Mouse (Mus musculus) spleen, postnatal 14 days (tissue): Measurements from ENCODE around the gene Atp8b5.
A peak's percentile ranks its signal among the peaks of the same experiment; 100 is the strongest.

ENCODE experiments used
- DNase-seq, 2 experiments: peaks; one replicate each; pipeline ENCODE4 v3.0.0; 2021 to 2022; ENCODE audit warnings: low spot score in 2 of 2

Atp8b5 gene

GRCm38 (mm10) chr4:43322336-43322735, 55.4 kb downstream of the Atp8b5 start:
- DNase-seq = no peak

DNA sequence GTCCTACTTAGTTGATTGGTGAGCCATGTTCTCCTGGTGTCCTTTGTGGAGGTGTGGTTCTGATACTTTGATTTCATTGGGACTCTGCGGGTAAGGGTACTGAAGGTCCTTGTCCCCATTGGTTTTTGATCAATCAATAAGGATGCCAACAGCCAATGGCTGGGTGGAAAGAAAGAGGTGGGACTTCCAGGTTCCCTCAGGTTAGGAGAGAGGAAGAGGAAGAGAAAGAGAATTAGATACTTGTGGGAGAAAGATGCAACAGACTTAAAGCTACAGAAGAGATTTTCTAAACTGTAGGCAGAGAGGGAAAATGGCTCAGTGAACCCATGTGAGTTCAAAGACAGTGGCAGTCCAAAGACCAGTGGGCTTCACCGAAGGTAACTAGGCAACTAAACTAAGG, 60.2 kb downstream of the Atp8b5 start:
- no peak for DNase-seq

- DNase-seq = no peak
These were observed 67.8 kb downstream of the Atp8b5 start for GRCm38 (mm10) chr4:43334771-43335170.

- DNase-seq = no peak
These were observed 69.2 kb downstream of the Atp8b5 start for GRCm38 (mm10) chr4:43336176-43336575.

GRCm38 (mm10) chr4:43340096-43340804, 73.3 kb downstream of the Atp8b5 start:
- DNase-seq = no peak

GRCm38 (mm10) chr4:43341276-43341891, 74.4 kb downstream of the Atp8b5 start:
- DNase-seq = no peak

GRCm38 (mm10) chr4:43342443-43342842, 75.5 kb downstream of the Atp8b5 start:
- no peak for DNase-seq

GRCm38 (mm10) chr4:43344932-43345331, 78.0 kb downstream of the Atp8b5 start:
- DNase-seq = no peak

DNA sequence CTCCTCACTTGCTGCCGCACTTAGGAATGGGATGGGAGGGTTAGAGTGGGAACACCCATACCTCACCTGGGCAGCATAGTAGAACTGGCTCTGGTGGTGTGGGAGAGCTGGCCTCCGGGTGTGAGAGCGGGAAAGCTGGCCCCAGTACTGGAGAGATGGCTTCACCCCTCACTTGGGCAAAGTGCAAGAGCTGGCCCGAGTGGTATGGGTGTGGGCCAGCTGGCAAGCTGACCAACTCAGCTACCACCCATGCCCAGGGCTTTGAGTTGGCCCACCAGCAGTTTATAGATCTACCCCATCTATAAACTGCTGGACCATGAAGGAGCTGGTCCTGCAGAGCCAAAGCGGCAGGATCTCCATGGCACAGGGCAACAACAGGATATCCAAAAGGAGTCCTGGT, 82.2 kb downstream of the Atp8b5 start:
- DNase-seq = no peak

DNA sequence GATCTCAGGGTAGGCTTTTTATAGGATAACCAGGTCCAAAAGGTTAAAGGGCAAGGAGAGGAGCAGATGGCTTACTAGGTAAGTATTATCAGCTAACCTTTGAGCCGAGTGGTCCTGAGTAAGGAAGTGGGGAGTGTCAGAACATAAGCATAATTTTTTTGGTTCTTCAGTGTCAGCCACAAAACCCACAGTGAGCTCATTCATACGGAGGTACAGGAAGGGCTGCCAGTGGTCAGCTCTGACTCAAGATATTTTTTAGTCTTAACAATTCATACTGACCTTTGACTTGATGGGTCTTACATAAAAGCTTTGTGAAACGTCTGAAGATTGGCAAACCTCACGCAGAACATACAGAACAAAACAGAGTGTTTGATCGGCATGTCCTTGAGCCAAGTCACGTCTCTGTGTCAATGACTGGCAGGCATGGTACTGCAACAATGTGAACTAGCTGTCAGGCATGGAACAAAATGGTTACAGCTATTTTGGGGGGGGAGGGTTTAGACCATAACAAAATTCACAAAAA, 83.1 kb downstream of the Atp8b5 start:
- no peak for DNase-seq

GRCm38 (mm10) chr4:43353662-43354061, 86.7 kb downstream of the Atp8b5 start:
- no peak for DNase-seq

DNA sequence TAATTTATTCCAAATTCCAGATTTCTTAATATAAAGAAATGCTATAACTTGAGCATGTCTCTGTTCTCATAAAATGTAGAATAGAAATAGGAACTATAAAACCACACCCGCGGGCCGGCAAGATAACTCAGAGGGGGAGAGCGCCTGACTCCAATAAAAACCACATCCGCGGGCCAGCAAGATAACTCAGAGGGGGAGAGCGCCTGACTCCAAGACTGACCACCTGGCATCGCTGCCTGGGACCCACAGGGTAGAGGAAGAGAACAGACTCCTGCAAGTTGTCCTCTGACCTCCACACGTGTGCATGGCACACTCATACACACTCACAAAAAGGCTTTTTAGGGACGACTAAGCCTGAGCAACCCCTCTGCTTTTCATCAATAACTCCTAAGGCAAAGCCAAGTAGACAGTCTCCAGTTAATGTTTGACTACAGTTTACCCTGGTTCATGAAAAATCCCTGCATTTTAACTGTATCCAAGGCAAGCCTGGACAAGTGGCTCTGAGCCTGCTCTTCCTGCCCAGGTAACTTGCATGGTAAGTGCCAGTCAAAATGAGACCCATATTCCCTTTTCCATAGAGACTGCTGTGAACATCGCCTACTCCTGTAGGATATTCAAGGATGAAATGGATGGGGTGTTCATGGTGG, 98.1 kb downstream of the Atp8b5 start:
- DNase-seq = no peak

- DNase-seq = no peak
These were observed 100.3 kb downstream of the Atp8b5 start for GRCm38 (mm10) chr4:43367295-43367694.

GRCm38 (mm10) chr4:43367787-43368186, 100.8 kb downstream of the Atp8b5 start:
- DNase-seq = no peak

DNA sequence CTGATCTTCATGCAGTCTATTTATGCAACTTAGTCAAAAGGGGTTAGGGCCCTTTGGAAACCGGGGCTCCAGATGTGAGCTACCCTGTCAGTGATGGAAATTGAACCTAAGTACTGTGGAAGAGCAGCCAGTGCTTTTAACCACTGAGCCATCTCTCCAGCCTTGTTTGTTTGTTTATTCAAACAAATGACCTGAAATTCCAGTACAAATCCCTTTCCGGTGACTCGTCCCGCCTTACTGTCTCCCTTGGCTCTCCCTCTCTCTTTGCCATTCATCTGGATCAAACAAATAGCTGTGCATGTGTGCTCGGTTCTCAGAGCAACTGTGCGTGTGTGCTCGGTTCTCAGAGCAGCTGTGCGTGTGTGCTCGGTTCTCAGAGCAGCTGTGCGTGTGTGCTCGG, 104.4 kb downstream of the Atp8b5 start:
- no peak for DNase-seq

GRCm38 (mm10) chr4:43372155-43372554, 105.2 kb downstream of the Atp8b5 start:
- DNase-seq = no peak

GRCm38 (mm10) chr4:43374266-43374665, 107.3 kb downstream of the Atp8b5 start:
- no peak for DNase-seq

DNA sequence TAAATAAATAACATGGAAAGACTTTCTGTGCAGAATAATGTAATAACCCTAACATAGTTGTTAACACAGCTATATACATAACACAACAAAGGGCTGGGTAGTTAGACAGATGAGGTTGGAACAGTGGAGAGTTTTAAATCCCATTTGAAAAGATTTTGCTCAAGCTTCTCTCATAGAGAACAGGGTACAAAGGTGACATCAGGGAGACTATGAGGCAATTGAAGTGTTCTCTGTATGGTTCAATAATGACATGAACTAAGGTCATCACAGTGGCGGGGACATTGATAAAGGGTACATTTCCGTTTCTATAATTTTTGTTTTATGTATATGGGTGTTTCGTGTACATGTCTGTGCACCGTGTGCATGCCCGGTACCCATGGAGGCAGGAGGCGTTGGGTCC, 112.6 kb downstream of the Atp8b5 start:
- DNase-seq = no peak

GRCm38 (mm10) chr4:43380951-43381350, 114.0 kb downstream of the Atp8b5 start:
- DNase-seq = no peak

DNA sequence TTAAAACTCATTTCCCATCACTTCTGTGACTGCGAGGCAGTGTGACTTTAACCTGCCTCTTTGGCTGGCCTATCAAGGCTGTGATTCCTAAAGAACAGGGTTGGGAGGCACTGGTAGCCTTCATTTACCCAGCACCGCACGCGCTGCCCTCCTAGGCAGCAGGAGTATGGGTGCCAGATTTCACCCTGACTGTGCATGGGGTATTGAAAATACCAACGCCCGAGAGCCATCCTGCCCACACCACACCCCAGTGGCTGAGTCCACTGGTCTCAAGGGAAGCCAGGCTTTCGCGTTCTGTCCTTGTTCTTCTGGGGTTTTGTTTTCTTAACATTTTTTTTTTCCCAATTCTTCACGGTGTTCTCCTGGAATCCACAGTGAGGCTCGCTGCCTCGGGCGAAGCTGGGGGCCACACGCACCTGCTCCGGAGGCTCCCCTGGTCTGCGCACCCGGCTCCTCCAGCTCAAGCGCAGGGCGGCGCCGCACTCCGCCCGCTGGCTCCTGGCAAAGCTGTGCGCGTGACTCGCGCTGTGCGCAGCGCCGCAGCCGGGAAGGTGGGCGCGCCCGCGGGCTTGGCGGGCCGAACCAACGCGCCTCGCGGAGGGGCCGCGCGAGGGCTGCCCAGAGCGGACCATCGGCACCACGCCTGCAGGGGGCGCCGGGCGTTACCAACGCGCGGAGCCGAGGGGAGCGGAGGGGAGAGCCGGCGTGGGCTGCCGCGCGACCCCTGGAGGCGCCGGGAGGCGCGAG, 114.6 kb downstream of the Atp8b5 start, which contains the start of gene Rusc2:
TSS of gene Rusc2 (plus strand) at position 572 of the 747 bp plus-strand sequence.
- DNase-seq = peak in 1 of 2 experiments; percentile 29

GRCm38 (mm10) chr4:43382155-43383020, 115.4 kb downstream of the Atp8b5 start:
- no peak for DNase-seq
